Mouse (Mus musculus): ENCODE data around the gene Trpm4.
A peak's percentile ranks its signal among the peaks of the same experiment; 100 is the strongest.
"Not testable (repeated sequence)": the region's sequence is repeated elsewhere in the genome, so short reads cannot be mapped to it uniquely, and the experiment has no call there.

Trpm4 gene

DNA sequence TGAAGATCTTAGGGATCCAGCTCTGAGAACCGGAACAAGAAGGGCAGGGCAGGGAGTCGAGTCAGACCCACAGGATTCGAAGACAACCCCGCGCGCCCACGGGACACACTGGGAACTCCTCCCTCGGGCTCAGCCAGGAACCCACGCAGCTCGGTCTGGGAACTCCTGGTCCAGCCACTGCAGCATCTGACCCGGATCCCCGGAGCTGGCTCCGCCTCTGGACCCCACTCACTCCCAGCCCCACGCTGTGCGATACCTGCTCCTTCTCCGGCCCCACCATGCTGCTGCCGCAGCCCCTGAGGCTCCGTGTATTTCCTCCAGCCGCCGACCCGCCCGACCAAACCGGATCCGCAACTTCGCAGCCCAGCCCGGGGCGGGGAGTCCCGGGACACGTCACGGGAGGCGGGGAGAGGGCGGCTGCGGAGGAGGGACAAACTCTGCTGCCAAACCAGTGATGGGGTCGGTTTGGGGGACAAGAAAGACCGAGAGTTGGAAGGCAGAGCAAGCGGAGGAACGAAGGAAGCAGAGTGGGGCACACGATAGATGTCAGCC lies at the start of gene Trpm4:
Gene Trpm4, minus strand, starts transcription at position 350 of the 552 bp plus-strand sequence.
- DNase-seq (ENCODE audit: low read depth, low spot score) = no peak

DNA sequence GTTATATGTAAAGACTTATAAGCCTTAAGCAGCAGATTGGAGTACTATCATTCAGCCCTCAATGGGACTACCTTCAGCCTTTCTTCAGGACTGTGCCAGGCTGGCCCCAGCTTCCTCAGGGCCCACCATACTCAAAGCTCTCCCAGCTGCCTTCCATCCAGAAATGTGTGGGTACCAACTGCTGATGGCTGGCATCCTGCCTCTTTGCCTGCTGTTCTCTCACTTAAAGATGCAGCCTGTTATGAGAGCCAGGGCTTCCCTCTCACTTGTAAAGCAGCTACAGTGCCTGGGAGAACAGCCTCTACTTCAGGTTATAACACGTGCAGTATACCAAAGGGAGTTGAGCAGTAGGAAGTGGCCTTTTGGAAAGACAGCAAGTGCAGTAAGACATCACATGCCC lies 42.5 kb upstream of the Trpm4 start:
- no peak for DNase-seq (ENCODE audit: low read depth, low spot score)

DNA sequence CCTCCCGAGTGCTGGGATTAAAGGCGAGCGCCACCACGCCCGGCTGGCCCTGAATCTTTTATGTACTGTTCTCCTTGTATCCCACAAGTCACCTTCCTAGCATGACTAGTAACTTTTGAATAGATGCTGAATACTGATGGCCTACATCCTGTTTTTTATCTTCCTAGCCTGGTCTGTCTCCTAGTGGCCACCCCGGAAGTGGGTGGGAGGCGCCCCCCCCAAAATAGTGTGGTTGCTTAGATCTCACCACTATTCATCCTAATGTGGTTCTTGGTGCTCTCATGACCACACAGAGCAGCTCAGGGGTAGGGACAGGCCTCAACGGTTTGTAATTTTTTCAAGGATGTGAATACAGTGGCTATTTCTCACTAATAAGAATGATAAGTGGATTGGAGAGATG lies 41.0 kb upstream of the Trpm4 start:
- no peak for DNase-seq (ENCODE audit: low read depth, low spot score)

DNA sequence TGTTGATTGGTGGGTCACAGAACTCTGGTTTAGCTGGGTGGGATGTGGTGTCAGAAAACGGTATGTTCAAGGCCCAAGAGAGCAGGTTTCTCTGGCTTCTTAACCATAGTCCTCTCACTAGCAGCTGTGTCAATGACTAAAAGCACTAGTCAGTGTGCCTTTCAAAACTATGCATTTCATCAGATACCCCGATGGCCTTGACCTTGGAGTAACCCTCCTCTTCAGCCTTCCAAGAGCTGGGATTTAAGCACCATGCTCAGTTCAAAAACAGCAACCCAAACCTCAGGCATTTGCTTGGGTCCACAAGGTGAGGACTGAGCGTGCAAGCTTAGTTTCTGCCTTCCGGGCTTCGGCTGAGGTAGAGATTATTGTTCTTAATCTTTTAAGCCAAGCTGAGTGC lies 38.8 kb upstream of the Trpm4 start:
- DNase-seq (ENCODE audit: low read depth, low spot score) = no peak

DNA sequence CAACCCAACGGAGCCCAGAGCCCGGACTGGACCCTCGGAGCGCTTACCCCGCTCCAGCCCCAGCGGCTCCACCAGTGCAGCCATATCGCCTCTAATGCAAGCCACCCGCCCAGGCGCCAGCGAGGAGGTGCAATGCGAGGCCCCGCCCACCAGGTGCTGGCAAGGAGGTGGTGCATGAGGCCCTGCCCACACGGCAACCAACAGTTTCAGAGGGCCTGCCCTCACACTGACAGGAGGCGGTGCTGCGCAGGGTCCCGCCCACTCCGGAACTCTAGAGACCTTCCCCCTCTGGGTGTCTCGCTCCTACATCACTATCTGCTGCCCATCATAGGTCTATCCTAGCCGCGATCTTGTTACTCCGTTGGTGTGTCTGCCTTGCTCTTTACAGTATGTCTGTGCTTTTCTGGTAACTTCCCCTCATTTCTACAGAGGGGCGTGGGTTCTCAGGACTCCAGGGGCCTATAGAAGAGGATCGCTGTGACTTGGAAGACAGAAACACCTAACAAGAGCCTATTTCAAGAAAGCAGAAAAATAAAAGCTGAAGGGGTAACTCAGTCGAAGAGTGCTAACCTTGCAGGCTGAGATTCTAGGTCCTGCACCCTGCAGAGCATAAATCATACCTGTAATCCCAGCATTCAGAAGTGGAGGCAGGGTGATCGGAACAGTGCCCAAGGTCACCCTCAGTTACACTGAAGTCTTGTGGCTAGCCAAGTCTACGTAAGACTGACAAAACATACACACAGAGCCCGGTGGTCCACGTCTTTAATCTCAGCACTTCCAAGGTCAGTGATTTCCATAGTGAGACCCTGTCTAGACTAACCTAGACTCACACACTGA lies 37.1 kb upstream of the Trpm4 start, which contains the start of gene Lin7b:
Gene Lin7b, minus strand, starts transcription at position 109 of the 837 bp plus-strand sequence.
- DNase-seq (ENCODE audit: low read depth, low spot score) = peak; percentile 78

DNA sequence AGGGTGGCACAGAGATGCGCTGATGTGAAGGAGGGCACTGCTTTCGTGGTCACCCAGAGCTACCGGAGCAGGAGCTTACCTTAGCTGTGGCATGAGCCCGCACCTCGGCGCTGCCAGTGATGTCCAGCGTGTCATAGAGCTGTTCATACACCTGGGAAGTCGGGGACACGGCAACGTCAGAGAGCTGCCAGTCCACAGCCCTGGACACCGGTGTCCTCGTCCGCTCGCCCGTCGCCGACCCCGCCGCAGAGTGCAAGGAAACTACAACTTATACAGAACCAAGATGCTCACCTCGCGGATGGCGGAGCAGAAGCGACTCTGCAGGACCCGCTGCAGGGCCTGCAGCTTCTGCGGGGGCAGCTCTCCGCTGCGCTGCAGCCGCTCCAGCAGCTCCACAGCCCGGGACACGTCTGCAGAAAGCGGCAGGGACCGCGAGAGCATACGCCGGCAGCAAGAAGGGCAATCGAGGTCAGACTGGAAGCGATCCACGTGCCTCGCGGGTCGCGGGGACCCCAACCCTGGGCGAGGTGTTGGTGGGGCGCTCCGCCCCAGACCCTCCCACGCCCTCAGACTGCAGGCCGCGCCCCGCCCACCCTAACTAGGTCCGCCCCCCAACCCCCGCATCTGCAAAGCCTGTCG lies 36.4 kb upstream of the Trpm4 start:
- no peak for DNase-seq (ENCODE audit: low read depth, low spot score)

DNA sequence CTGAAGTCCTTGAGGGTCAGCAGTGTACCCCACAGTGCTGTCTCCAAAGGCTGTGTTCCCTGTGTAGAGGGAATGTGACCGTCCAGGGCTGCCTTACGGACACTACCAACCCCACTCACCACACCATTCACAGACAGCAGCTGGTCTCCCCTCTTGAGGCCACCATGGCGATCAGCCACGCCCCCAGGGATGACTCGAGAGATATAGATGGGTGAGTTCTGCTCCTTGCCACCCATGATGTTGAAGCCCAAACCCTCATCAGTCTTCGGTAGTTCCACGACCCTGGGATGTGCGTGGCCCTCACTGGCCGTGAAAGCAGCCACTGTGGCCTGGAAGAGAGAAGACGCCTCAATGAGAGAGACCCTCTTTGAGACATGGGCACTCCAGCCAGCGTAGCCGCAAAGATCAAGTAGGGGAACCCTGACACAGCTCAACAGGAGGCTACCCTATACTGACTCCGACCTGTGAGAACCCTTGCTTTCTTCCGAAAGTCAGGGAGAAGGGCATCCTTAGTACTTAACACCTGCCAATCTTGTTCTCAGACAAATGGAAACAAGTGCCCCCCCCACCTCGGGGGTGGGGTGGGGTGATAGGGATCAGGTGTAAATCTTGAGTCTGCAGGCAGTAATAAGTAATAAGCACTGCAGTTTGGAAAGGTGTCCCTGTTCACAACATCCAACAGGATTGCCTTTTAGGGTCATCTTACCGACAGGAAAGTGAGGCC lies 35.6 kb upstream of the Trpm4 start:
- DNase-seq (ENCODE audit: low read depth, low spot score) = no peak

DNA sequence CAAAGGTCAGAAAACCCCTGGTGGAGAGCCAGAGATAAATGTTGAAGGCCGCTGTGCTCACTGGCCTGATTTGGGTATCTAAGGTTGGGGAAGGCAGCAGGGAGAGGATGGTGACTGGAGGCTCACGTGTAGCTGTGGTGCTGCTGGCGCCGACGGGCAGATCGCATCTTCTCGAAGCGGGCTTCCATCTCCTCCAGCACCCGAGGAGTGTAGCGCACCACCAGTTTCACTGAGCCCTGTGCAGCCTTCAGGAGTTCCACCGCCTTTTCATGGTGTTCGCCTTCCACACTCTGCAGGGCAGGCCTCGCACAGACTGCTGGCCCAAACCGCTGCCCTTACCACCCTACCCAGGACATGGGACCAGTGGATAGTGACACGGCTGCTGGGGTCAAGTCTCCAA lies 34.6 kb upstream of the Trpm4 start:
- DNase-seq (ENCODE audit: low read depth, low spot score) = no peak

DNA sequence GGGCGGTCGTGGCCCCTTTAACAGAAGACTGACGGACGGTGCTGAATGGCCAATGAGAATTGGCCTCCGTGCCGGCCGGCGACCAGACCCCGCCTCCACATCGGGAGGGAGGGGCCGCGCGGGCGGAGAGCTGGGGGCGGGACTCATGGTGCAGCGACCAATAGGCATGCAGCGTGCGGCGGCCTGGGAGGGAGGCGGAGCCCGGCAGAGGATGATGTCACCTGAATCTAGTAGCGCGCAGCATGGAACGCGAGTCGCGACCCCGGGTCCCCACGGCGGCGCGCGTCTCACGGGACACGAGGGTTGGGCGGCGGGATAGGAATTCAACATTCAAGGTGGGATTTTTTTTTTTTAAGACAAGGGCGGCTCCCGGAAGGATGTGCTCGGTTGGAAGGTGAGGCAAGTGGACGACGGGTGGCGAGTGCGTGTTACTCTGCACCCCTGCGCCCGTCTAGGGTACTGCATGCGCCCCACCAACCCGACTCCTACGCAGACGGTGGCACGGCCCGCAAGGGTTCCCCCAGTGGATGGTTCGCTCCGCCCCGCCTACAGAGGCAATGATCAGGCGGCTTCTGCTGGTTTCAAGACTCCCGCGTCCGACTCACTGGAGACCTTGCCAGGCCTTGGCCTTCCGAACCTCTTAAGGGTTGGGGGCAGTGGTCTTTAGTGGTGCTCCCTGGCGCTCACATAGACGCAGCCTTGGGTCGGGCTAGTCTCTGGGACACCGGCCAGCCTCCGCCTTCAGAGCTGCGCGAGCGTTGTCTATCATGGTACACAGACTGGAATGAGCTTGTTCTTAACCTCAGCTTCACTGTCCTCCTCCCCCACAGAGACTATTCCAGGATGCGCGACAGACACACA lies 33.7 kb upstream of the Trpm4 start:
- peak; percentile 95 for DNase-seq (ENCODE audit: low read depth, low spot score)

DNA sequence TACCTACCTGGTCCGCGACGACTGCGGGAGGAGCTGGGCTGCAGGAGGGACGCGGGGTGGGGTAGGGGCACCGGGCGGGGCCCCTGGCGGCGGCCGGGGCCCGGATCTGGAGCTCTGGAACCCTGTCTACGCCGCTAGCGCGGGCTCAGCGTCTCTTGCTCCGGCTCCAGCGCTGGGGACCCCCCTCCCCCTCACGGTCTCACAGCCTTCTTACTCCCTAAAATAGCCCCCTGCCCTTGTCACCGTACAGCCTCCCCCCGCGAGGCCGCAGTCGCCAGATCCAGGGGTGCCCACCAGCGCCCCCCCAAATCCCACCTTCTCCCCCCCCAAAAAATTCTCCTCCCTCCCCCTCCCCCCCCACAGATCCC lies 33.1 kb upstream of the Trpm4 start, which contains the start of gene Ppfia3:
Gene Ppfia3, minus strand, starts transcription at position 368 of the 368 bp plus-strand sequence.
- no peak for DNase-seq (ENCODE audit: low read depth, low spot score)

DNA sequence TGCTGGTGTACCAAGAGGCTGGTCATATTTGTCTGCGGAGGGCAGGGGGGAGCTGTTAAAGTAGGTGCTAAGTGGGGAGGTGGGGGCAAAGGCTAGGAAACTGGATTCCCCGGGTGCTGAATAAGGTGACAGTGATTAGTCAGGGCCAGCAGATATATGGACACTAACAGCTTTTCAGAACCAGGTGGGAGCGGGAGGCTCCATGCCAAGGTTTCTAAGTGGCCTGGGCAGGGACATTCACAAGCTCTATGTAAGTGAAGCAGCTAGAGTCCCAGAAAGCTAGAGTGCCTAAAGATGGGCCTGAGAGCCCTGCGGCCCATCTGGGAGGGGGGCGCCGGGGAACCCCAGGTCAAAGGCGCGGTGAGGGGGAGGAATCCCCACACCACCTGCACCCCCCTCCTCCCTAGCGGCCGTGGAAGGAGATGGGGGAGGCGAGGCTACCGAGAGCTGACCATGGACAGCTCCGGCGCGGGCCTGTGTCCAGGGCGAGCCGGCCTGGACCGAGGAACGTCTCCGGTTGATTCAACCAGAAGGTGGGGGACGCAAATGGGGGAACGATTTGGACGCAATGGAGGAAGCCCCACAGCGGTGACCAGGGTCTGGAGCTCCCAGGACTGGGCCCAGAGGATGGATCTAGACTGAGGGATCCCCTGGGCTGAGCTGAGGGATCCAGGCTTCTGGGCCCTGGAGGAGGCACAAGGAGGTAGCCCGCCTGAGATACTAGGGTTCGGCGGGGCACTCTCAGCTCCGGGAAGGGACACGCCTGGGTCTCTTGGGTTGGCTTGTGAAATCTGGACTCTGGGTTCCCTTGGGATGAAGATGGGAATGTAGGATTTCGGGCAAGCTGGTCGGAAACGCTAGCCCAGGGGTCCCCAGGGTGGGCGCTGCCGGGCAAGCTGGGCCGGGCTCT lies 32.4 kb upstream of the Trpm4 start:
- no peak for DNase-seq (ENCODE audit: low read depth, low spot score)

DNA sequence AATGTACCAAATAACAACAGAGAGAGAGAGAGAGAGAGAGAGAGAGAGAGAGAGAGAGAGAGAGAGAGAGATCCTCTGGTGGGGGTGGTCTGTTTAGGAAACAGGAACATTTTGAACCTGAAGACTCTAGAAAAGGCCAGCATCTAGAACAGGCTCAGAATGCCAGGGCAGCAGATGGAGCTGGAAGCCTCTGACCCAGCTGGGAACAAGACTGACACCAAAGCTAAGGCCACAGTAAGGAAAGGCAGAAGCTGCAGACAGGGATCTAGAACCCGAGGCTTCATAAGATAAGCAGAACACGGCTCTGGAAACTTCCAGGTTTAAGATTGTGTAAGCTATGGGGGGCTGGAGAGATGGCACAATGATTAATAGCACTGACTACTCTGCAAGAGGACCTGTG lies 30.4 kb upstream of the Trpm4 start:
- DNase-seq (ENCODE audit: low read depth, low spot score) = no peak

DNA sequence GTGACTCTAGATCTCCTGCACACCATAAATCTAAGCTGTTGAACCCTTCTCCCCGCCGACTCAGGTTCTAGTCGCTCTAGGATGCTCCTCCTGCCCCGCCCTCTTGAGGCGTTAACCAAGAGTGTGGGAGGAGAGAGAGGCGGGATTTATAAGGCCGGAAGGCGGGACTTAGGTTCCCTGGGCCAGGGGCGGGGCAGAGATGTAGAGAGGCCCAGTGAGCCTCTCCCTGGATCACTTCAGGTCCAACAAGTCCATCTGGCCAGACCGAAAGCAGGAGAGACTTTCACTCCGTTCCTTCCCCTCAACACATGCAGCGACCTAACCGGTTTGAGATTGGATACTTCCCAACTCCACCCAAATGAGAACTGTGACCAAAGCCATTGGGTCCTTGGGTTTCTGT lies 29.2 kb upstream of the Trpm4 start:
- no peak for DNase-seq (ENCODE audit: low read depth, low spot score)

DNA sequence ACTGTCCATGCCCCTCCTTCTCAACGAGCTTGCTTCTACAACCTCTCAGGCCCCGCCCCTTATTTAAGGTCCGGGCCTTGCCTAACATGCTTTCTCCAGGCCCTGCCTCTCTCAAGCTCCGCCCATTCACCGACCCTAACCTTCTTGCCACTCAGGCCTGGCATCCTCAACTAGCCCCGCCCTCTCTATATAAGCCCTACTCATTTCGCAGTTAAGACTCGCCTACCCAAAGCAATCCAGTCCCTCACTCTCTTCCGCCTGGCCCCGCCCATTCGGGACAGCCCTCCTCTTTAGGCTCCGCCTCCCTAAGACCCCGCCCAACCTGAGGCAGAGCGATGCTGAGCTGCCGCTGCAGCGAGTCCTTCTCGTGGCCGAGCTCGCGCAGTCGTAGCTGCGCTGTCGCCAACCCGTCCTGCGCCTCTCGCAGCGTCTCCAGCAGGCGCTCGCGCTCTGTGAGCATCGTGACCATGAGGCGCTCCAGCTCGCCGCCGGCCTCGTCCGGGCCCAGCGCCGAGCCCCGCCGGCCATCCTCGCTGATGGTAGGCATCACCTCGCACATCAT lies 27.7 kb upstream of the Trpm4 start:
- peak; percentile 78 for DNase-seq (ENCODE audit: low read depth, low spot score)

DNA sequence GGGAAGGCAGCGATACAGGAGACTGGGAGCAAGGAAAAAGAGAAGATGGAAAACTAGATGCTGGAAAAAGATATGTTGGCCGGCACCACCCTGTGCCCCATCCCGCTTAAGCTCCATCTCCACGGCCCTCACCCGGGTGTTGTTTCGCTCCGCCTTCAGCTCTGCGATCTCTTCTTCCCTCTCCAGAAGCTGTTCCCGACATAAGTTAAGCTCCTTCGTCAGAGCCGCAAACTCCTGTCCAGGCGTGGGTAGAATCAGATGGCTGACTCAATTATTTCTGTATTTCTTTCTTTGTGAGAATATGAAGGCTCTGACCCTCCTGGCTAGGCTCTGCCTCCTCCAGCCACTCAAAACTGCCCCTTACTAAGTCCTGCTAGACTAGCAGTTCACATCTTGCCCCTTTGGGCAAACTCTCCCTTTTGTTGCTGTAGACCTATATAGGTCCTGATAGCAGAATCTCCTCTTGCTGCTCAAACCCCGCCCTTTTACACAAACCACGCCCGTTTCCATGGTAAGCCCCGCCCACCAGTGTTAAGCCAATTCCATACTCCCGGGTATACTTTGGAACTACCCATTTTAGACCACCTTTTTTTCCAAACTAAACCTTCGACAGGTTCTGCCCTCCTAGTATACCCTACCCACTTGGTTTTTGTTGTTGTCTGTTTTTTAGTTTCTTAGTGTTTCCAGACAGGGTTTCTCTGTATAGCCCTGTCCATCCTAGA lies 27.0 kb upstream of the Trpm4 start:
- DNase-seq (ENCODE audit: low read depth, low spot score) = no peak

DNA sequence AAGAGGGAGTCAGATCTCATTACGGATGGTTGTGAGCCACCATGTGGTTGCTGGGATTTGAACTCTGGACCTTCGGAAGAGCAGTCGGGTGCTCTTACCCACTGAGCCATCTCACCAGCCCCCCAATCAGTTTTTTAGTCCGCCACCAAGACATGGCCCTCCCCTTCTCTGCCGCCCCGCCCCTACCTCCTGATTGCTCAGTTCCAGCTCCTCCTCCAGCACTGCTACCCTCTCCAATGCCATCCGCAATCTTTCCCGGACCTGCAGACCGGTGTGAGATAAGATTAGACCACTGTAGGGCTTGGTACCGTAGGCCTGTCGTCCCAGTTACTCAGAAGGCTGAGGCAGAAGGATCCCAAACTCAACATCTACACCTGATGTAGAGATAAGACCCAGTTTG lies 25.5 kb upstream of the Trpm4 start:
- DNase-seq (ENCODE audit: low read depth, low spot score) = not testable (repeated sequence)

DNA sequence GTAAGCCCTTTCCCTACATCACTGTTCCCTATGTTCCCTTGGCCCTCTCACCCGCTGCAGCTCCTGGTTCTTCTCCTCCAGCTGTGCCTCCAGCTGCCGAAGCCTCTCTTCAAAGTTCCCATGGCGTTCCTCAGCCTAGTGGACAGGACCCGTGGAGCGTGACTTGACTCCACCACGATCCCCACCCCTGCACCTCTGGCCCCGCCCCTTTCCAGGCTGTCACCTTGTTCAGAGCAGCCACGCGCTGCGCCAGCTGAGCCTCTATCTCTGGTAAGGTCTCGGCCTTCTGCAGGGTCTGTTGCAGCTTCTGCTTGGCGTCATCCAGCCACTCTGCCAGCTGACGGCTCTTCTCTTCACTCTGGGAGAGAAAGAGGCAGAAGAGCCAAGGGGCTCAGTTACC lies 22.5 kb upstream of the Trpm4 start:
- no peak for DNase-seq (ENCODE audit: low read depth, low spot score)

DNA sequence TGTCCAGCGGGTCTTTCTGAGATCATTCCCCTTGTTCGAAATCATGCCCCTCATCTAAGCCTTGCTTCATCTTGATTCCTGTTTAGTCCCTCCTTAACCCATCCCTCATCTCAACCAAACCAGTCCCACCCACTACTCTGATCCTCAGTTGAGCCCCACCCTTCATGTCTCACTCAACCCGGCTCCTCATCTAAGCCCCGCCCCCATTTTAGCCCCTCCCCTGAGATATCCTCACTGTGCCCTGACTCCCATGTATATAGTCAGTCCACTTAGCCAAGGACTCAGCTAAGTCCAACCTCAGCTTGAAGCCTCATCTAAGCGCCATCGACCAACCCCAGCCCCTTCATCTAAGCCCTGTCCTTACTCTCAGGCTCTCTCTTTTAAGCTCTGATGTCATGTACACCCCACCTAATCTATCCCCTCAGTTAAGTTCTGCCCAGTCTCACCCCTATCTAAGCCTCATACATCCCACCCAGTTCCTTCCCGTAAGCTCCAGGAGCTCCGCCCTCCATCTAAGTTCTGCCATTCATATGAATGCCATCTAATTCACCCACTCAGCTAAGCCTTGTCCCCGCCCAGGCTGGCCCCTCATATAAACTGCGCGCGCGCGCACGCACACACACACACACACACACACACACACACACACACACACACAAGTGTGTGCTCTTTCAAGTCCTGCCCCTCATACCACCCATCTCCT lies 21.9 kb upstream of the Trpm4 start:
- DNase-seq (ENCODE audit: low read depth, low spot score) = no peak

DNA sequence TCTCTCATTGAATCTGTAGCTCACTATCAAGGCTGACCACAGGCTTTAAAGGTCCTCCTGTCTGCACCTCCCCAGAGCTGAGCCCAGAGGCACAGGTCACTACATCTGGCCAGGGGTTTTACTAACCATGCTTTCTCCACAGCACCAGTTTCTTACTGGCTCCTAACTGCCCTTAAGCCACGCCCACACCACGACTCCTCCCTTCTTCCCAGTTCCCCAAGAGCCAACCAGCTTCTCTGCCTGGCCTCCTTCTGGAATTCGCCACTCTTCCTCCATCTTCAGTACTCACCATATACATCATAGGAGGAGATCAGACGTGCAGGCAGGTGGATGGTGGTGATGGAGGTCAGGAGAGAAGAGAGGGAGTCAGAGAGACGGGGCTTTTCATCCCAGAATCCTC lies 19.5 kb upstream of the Trpm4 start:
- DNase-seq (ENCODE audit: low read depth, low spot score) = no peak
